Mouse (Mus musculus) mouse embryonic stem cell (cell line): ENCODE results near the gene AC153137.1.
"Not testable (repeated sequence)": the region's sequence is repeated elsewhere in the genome, so short reads cannot be mapped to it uniquely, and the experiment has no call there.

Experiments
- in situ Hi-C, 2 experiments: fragments of 300-500 bp; cut with MboI; formaldehyde crosslinking; loops; 1 replicate in 1 of 2; 3 replicates in 1 of 2; pipeline ENCODE4 v1.14.3; 2019 to 2020; ENCODE audit warnings: low sequenced_read_pairs in 2 of 2, low pct_unique_long_range_greater_than_20kb in 1 of 2, mixed read lengths in 1 of 2; ENCODE audit not compliant: unreplicated experiment in 1 of 2

AC153137.1 gene

GRCm38 (mm10) chr1:30977868-30978267 is at the start of gene AC153137.1:
Gene AC153137.1 (minus strand): TSS chr1:30977968.
- in situ Hi-C loops, result not testable (repeated sequence)

GRCm38 (mm10) chr1:31023173-31023572 is 45.4 kb upstream of the AC153137.1 start:
- in situ Hi-C loops, result no loop called here

GRCm38 (mm10) chr1:31019283-31019682 is 41.5 kb upstream of the AC153137.1 start:
- in situ Hi-C loops, result no loop called here

- in situ Hi-C loops, result no loop called here
Measured at GRCm38 (mm10) chr1:31017377-31017776, 39.6 kb upstream of the AC153137.1 start.

- in situ Hi-C loops, result no loop called here
Measured at GRCm38 (mm10) chr1:31016068-31016467, 38.3 kb upstream of the AC153137.1 start.

GRCm38 (mm10) chr1:31015261-31015660 is 37.5 kb upstream of the AC153137.1 start:
- in situ Hi-C loops, result no loop called here

GRCm38 (mm10) chr1:30977239-30977638 is 529 bp downstream of the AC153137.1 start:
- in situ Hi-C loops, result not testable (repeated sequence)

GRCm38 (mm10) chr1:30951795-30952194 is 26.0 kb downstream of the AC153137.1 start:
- in situ Hi-C loops, result no loop called here

GRCm38 (mm10) chr1:30950456-30950835 is 27.3 kb downstream of the AC153137.1 start:
- in situ Hi-C loops, result no loop called here

GRCm38 (mm10) chr1:30949710-30950455 is 27.9 kb downstream of the AC153137.1 start:
- in situ Hi-C loops, result no loop called here

GRCm38 (mm10) chr1:30948950-30949639 is 28.7 kb downstream of the AC153137.1 start:
- in situ Hi-C loops, result no loop called here

- in situ Hi-C loops, result no loop called here
Measured at GRCm38 (mm10) chr1:30948361-30948949, 29.3 kb downstream of the AC153137.1 start.

GRCm38 (mm10) chr1:30945136-30945535 is 32.6 kb downstream of the AC153137.1 start:
- in situ Hi-C loops, result no loop called here

- in situ Hi-C loops, result no loop called here
Measured at GRCm38 (mm10) chr1:30940571-30940970, 37.2 kb downstream of the AC153137.1 start.

GRCm38 (mm10) chr1:30938392-30938791 is 39.4 kb downstream of the AC153137.1 start:
- in situ Hi-C loops, result loop anchor here (10.0 kb wide), 2 partner anchors 144 to 154 kb away; no protein-coding TSS in a partner anchor

- in situ Hi-C loops, result loop anchor here (10.0 kb wide), 2 partner anchors 143 to 153 kb away; no protein-coding TSS in a partner anchor
Measured at GRCm38 (mm10) chr1:30937396-30937965, 40.3 kb downstream of the AC153137.1 start.

GRCm38 (mm10) chr1:30936488-30936887 is 41.3 kb downstream of the AC153137.1 start:
- in situ Hi-C loops, result loop anchor here (10.0 kb wide), 2 partner anchors 142 to 152 kb away; no protein-coding TSS in a partner anchor

GRCm38 (mm10) chr1:30930823-30931222 is 46.9 kb downstream of the AC153137.1 start:
- in situ Hi-C loops, result loop anchor here (10.0 kb wide), 2 partner anchors 136 to 146 kb away; no protein-coding TSS in a partner anchor

GRCm38 (mm10) chr1:30930194-30930593 is 47.6 kb downstream of the AC153137.1 start:
- in situ Hi-C loops, result loop anchor here (10.0 kb wide), 2 partner anchors 135 to 145 kb away; no protein-coding TSS in a partner anchor
